Mouse (Mus musculus): ENCODE measurements around the gene Gm45062. TPM values are rescaled to one million over a fixed set of nuclear protein-coding genes. Genes with fewer than 3 reads are reported as not detected.

The Gm45062 gene
- total RNA-seq, 2 experiments from 2014 or later = not detected

GRCm38 (mm10) chr6:8412845-8413598, 153.8 kb downstream of the Gm45062 start:
- DNase-seq (ENCODE audit: low spot score in 2 of 2) = no peak

- no peak for DNase-seq (ENCODE audit: low spot score in 2 of 2)
Observed at GRCm38 (mm10) chr6:8414020-8414419, 154.8 kb downstream of the Gm45062 start.

DNA sequence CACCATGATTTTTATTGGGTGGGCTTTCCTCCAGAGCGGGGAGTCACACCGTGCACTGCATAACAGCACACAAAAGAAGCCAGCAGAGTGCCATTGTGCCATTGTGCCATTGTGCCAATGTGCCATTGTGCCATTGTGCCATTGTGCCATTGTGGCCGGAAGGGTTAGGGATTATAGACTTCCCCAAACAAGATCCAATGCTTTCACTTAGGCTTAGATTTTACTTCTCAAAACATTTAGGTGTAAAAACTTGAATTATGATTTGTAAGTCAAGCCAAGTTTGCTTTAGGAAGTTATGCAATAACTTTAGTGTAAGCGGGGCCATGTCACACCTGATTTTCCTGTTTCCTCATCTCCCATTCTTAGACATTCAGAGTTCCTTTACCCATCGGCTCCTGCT, 156.6 kb downstream of the Gm45062 start:
- DNase-seq (ENCODE audit: low spot score in 2 of 2) = no peak

DNA sequence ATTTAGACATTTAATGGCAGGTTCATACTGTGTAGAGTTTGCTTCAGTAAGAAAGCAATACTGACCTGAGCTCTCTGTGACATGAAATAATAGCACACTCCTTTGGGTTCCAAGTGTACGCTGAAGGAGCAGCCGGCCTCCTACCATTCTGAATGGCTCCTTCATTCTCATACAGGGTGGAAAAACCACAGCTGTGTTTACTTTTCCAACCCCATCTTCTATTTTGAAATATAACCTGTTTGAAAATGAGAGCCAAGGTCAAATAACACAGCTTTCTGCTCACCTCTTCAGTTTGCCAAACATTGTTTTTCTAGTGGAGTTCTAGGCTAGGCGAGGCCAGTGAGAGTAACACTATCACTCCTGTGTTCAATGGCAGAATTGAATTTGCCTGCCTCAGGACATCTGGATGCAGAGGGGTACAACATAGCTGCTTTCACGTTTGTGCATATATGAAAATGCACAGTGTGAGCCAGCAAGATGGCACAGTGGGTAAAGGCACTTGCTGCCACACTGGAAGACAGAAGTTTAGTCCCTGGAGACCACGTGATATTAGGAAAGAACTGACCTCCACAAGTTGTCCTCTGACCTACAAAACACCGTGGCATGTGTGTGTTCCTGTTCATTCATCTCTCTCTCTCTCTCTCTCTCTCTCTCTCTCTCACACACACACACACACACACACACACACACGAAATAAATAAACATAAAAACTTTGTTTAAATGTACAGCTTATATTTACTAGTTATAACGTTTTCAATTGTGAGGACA, 157.7 kb downstream of the Gm45062 start:
- DNase-seq (ENCODE audit: low spot score in 2 of 2) = no peak

DNA sequence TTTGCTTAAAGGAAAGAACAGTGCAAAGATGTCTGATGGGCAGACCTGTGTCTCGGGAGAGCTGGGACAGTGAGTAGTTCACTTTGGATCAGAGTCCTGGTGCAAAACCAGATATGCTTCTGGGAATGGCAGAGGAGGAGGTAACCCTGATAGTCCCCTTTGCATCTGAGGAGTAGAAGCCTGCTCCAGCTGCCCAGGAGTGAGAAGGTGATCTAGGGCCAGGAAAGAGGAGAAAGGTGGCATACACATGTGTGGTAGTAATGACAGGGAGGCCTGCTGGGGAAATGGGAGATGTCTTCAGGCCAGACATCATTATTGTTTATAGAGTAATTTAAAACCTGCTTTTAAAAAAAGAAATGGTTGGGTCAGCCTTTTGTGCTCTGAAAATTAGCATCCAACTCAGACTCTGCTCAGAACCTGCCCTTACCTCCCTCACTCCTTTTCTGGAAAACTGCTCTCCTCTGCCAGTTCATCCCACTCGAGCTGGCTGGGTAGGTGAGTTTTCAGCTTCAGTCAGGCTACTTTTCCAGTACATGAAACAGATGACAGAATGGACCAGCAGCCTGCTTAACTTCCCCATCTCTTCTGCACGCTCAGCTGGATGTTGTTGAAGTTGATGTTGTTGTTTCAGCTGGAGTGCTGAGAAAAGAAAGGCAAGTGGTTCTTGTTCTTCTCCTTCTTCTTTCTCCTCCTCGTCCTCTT, 160.4 kb downstream of the Gm45062 start:
- no peak for DNase-seq (ENCODE audit: low spot score in 2 of 2)

DNA sequence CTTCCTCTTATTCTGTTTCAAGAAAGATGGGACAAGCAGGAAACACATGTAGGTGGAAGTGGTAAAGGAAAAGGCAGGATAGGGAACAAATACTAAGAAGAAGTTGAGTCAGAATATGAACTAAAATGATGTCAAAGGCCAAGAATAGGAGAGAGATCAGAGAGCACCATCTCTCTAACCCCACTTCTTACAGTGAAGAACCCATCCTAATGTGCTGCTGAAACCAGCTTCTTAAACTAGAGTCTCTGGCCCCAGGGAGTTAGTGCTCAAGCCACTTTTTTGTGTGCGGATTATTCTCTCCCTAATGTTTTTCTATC, 160.9 kb downstream of the Gm45062 start:
- no peak for DNase-seq (ENCODE audit: low spot score in 2 of 2)

DNA sequence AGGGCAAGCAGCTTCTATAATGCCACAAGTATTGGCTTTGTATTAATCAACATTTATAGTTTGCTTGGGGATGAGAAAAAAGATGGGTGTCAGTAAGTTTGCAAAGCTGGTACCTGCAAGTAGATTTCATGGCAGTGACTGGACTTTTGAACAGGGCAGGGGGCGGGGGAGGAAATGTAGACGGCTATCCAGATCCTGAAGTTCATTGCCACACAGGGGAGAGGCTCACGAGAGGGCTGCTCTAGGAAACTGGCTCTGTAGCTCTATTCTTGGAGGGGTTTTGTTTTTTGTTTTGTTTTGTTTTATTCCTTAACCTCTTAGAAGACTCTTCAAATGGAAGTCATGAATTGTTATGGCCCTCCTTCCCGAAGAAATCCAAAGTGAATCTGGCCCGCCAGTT, 162.2 kb downstream of the Gm45062 start:
- DNase-seq (ENCODE audit: low spot score in 2 of 2) = no peak

DNA sequence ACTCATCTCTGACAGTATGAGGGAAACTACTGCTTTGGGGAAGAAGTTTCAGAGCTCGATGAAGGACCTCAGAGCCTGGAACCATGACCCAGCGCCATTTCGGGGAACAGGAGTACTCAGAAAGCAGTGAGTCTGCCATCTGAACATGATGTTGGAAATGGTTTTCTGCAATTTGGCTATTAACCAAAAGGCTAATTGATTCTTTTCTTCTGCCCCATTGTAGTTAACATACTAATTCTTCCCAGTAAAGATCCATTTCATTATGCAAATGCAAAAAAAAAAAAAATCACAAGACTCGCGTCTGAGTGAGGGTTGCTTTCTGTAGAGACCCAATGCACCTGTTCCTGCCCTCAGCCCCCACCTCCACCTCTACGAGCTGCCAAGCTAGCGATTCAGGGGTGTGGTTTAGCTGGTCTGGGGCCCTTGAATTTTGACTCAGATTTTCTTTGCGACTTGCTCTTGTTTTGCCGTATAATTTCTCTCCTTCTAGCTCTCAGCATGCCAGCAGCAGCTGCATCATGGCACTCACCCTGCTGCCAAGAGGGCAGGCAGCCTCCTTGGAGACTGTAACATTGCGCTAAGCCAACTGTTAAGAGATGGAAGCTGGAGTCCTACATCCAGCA, 162.8 kb downstream of the Gm45062 start:
- peak in 1 of 2 experiments; percentile 24 for DNase-seq (ENCODE audit: low spot score in 2 of 2)

- DNase-seq (ENCODE audit: low spot score in 2 of 2) = no peak
Observed at GRCm38 (mm10) chr6:8423142-8423541, 163.9 kb downstream of the Gm45062 start.

DNA sequence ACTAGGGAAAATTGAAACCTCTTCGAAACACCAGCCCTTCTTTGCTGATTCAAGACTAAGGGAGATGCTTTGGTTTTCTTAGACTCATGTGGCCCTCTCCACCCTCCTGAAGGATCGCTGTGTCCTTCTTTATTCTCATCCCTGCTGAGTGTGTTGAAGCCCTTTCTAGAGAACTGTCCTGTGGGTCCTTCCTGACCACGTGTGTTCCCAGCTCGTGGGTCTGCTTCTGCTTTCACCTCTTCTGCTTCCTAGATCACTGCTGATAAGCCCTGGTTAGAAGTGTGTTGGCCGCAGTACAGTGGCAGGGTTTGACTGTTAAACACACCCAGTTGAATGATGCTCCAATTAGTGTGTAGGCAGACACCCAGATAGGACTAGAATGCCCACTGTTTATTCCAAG, 168.4 kb downstream of the Gm45062 start:
- no peak for DNase-seq (ENCODE audit: low spot score in 2 of 2)

GRCm38 (mm10) chr6:8430610-8431234, 171.5 kb downstream of the Gm45062 start:
- DNase-seq (ENCODE audit: low spot score in 2 of 2) = no peak

DNA sequence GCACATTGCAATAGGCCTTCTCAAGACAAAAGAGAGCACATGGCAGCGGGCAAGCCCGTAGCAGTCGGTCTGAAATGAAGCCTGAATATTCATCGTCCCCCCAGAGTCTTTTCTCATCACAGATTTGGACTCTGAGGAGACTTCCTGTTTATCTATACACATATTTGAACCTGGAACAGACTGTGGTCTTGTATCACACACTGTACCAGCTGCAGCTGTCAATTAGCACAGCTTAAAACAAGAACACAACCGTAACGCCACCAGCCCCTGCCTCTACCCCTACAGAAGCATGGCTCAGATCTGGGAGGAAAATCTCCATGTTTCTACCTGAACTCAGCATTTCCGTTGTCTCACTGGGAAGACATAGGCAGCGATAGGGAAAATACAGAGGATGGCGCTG, 173.9 kb downstream of the Gm45062 start:
- DNase-seq (ENCODE audit: low spot score in 2 of 2) = no peak

DNA sequence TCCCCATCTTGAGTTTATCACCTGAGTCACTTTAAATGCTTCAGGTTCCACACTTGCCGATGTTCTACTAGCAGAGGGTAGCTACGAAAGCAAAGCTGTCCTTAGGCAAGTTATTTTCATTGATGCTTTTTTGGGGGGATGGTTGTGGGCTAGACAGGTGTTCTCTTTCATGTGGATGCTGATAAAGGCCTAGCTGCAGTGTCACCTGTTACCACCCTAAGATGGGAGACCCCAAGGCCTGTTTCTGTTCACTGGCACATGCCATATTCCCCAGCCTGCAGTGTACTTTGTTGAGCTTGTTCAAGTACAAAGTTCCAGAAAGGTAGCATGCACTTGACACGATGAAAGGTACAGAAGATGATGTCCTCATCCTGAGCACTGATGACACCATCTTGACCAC, 178.7 kb downstream of the Gm45062 start:
- DNase-seq (ENCODE audit: low spot score in 2 of 2) = no peak

- DNase-seq (ENCODE audit: low spot score in 2 of 2) = no peak
Observed at GRCm38 (mm10) chr6:8441814-8442213, 182.6 kb downstream of the Gm45062 start.

GRCm38 (mm10) chr6:8446786-8447185, 187.5 kb downstream of the Gm45062 start:
- DNase-seq (ENCODE audit: low spot score in 2 of 2) = peak; percentile 28 to 63

- DNase-seq (ENCODE audit: low spot score in 2 of 2) = no peak
Observed at GRCm38 (mm10) chr6:8455599-8455998, 196.3 kb downstream of the Gm45062 start.

- DNase-seq (ENCODE audit: low spot score in 2 of 2) = no peak
Observed at GRCm38 (mm10) chr6:8458596-8458995, 199.3 kb downstream of the Gm45062 start.

DNA sequence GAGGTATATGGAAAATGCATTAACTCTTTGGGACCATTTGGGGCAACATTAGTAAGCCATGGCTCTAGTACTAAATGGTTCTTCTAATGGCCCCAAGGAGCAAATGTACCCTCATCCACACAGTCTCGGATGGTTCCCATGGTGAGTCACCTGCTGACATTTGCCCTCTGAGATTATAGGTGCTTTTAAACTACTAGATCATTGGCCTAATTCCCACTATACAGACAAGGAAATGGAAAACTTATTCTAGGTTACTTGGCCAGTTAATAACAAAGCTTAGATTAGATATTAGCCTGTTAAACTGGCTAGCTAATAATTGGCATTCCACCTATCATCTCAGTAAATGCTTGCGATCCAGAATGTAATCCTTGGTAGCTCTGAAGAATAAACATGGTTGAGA, 203.2 kb downstream of the Gm45062 start:
- no peak for DNase-seq (ENCODE audit: low spot score in 2 of 2)

GRCm38 (mm10) chr6:8465388-8465787, 206.1 kb downstream of the Gm45062 start:
- DNase-seq (ENCODE audit: low spot score in 2 of 2) = no peak

GRCm38 (mm10) chr6:8465985-8466384, 206.7 kb downstream of the Gm45062 start:
- DNase-seq (ENCODE audit: low spot score in 2 of 2) = no peak

DNA sequence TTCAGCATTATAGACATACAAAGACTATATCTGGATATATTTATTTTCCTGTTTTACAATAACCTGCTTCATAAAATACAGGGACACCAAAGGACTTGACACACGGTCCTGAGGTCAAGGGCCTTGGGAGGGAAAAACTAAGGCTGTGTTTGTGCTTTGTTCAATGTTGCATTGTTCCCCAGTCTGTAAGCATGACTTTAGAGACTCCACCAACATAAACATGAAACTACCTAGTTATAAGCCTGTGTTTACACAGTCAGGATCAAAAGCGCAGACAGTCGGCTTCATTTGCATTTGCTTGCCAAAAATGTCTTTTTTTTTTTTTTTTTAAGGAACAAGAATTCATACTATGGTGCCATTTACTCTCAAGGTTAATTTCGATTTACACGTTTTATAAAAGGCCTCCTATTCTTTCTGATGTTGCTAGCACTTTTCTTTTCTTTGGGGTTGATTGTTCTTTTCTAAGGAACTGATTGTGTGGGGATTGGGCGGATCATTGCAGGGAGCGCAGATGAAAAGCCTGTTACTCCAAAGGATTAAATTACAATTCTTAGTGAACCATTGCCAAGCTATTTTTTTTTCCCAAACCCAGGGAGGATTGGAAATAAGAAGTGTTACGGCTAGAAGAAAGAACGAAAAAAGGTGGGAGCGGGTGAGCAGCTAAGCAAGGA, 208.6 kb downstream of the Gm45062 start:
- DNase-seq (ENCODE audit: low spot score in 2 of 2) = no peak

Data from gastrocnemius, postnatal 4 days (tissue).